Mouse (Mus musculus) left cerebral cortex, postnatal 4 days (tissue): Measurements from ENCODE around the gene Gm8281. TPM values are rescaled to one million over a fixed set of nuclear protein-coding genes. Genes with fewer than 3 reads are reported as not detected.
A peak's percentile ranks its signal among the peaks of the same experiment; 100 is the strongest.
"Not testable (repeated sequence)": the region's sequence is repeated elsewhere in the genome, so short reads cannot be mapped to it uniquely, and the experiment has no call there.

ENCODE experiments used
- DNase-seq: peaks from one replicate; pipeline ENCODE4 v3.0.0-alpha.2; 2022
- intact Hi-C: fragments of 180-260 bp; cut with DNase I; formaldehyde crosslinking; loops from one replicate; pipeline ENCODE4 v1.15.1; 2025
- total RNA-seq, 2 experiments: library from RNA; stranded (reverse); gene quantifications; 2 replicates each; pipeline ENCODE4 v1.2.3; 2021

Gene Gm8281
- 10 to 100 TPM; 11.4 to 13.8 TPM for total RNA-seq

DNA sequence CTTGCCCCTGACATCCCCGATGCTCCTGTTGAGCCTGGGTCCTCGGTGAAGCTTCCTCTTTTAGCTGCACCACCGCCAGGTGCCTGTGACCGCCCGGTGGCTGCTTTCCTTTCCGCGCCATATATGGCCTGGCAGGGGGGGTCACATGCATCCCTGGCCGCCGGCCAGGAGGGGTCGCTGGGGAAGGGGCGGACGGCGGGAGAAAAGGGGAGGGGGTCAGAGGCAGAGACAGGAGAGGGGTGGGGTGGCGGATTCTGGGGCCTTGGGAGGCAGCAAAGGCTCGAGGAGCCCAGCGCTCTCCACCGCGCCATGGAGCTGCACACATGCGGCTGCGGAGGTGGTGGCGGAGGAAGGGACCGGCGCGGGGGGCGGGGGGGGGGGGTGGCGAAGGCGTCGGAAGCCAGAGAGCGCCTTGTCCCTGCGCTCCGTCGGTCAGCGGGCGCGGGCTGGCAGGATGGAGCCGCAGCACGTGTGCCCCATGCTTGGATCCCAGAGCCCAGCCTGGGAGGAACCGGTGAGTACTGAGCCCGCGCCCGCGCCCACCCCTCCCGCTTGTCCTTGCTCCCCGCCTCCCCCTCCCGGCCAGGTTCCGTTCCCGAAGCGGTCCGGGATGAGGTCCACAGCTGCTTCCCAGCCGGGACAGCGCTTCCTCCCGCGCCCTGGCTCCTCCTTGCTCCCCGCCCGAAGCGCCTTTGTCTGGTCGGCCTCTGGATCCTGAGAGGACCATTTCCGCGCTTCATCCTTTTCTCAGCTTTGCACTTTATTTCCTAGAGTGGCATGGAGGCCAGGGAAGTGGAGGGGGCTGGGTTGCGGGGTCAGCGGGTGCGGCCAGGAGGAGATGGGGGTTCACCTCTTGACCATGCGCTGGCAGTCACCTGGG lies at the start of gene Gm8281:
Gm8281 (plus strand) TSS at position 430 of the 880 bp plus-strand sequence.
- intact Hi-C loops = not testable (repeated sequence)
- peak; percentile 2 for DNase-seq

GRCm38 (mm10) chr14:5050329-5050728 lies 20.5 kb upstream of the Gm8281 start, which contains the start of gene 4930555G01Rik:
Gene 4930555G01Rik (plus strand): TSS chr14:5050629.
- DNase-seq, intact Hi-C loops: not testable (repeated sequence)

DNA sequence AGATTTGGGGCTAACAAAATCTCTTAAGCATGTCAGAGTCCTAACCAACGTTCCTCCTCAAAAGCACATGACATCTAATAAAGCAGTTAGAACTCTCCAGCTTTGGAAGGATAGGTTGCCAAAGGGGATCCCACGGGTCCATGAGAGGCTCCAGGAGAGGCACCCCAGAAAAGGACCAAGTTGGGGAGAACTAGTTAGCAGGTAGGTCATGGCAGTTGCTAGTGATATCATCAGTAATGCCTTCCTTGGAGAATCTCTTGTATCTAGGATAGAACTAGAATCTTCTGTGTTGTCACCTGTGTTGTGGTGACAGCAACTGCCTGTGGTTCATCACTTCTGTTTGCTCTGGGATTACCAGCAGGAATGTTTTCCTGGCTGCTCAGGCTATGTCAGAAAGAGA lies 60.4 kb downstream of the Gm8281 start, which contains the start of gene Gm8279:
Gm8279 (plus strand) TSS at position 301 of the 400 bp plus-strand sequence.
- DNase-seq, intact Hi-C loops: not testable (repeated sequence)

Other genes with a start within 250 kb of the Gm8281 start
- gene Gm3269, start 232.9 kb upstream of the Gm8281 start, total RNA-seq = under 1 TPM in 1 of 2 experiments, not detected in 1; 0.44 TPM
- gene Gm3264, start 215.5 kb upstream of the Gm8281 start, total RNA-seq = 10 to 100 TPM; 35.8 to 36.1 TPM
- gene Gm3278, start 178.6 kb upstream of the Gm8281 start, total RNA-seq = not detected
- not detected for gene Gm8297, start 87.1 kb upstream of the Gm8281 start, total RNA-seq
- 1 to 10 TPM; 1.6 to 2.5 TPM for gene Gm3298, start 55.1 kb upstream of the Gm8281 start, total RNA-seq
- gene 4930555G01Rik, start 20.4 kb upstream of the Gm8281 start, total RNA-seq = not detected
- under 1 TPM in 1 of 2 experiments, not detected in 1; 0.46 TPM for gene Gm8279, start 60.5 kb downstream of the Gm8281 start, total RNA-seq
- not detected for gene Gm3317, start 93.5 kb downstream of the Gm8281 start, total RNA-seq
- gene Gm8271, start 114.8 kb downstream of the Gm8281 start, total RNA-seq = not detected
- under 1 TPM in 1 of 2 experiments, not detected in 1; 0.38 TPM for gene Gm3526, start 189.5 kb downstream of the Gm8281 start, total RNA-seq